Mouse (Mus musculus): ENCODE results near the gene Kif14.
A peak's percentile ranks its signal among the peaks of the same experiment; 100 is the strongest.

Gene Kif14

GRCm38 (mm10) chr1:136466143-136466811, at the start of gene Kif14:
Gene Kif14 (plus strand): TSS chr1:136466343.
- peak; percentile 90 to 93 for DNase-seq (ENCODE audit: low spot score in 2 of 2)

DNA sequence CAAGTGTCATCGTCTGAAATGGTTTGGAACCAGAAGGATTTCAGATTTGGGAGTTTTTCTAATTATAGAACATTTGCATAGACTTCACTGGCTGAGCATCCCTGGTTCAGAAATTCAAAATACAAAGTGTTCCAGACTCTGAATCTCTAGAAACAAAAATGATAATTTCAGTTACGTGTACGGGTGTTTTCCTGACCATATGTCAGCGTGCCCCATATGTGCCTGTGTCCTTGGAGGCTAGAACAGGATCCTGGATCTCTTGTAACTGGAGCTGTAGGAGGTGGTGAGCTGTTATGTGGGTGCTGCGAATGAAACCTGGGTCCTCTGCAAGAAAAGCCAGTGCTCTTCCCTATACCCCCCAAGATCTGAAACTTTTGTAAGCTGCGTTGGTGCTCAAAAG, 47.8 kb upstream of the Kif14 start:
- DNase-seq (ENCODE audit: low spot score in 2 of 2), result no peak

GRCm38 (mm10) chr1:136427166-136427969, 38.8 kb upstream of the Kif14 start:
- DNase-seq (ENCODE audit: low spot score in 2 of 2), result no peak

- no peak for DNase-seq (ENCODE audit: low spot score in 2 of 2)
Measured at GRCm38 (mm10) chr1:136428981-136429380, 37.2 kb upstream of the Kif14 start.

GRCm38 (mm10) chr1:136430126-136430818, 35.9 kb upstream of the Kif14 start:
- DNase-seq (ENCODE audit: low spot score in 2 of 2), result no peak

- no peak for DNase-seq (ENCODE audit: low spot score in 2 of 2)
Measured at GRCm38 (mm10) chr1:136440741-136441140, 25.4 kb upstream of the Kif14 start.

DNA sequence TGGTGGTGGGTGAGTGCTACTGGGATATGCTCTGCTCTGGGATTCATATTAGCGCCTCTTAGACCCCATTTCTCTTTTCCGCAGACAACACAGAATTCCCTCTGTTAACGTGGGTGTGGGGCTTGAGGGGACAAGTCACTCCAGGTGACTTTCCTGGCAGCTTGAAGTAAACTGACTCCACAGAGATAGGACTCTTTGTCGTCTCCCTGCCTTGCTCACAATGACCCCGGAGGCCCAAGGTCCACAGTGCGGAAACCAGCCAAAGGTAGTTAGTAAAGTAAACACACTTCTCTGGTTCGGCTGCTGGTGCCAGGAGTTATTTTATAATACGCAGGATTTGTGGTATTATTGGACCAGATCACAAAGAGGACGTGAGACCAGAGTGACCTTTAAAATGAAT, 23.3 kb upstream of the Kif14 start:
- DNase-seq (ENCODE audit: low spot score in 2 of 2), result no peak

DNA sequence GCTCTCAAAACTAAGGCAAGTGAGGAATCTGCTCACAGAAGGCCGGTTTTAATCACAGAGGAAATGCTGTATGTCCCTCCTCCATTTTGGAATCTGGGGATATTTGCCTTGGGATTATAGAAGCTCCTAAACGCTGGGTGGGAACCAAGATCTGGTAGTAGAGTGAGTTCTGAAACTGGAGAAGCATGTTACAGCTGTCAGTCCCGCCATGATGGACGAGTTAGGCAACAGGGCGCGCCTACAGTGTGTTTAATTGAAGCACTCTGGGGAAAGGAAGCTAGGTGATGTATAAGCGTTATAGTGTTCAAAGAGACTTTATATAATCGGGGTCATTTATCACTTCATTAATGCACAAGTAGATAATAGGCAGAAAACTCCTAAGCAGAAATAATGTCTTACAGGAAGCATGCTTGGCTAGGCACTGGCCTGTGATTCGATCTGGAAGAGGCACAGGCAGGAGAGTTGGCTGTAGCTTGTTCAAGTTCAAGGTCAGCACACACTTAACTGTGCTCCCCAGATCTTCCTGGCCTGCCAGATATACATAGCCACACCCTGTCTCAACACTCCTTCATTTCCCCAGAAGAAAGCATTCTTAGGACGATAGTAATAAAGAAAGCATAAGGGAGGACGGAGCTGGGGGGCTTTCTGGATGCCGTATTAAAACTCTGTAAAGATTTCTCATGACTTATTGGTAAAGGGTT, 21.4 kb upstream of the Kif14 start:
- no peak for DNase-seq (ENCODE audit: low spot score in 2 of 2)

GRCm38 (mm10) chr1:136446933-136447332, 19.2 kb upstream of the Kif14 start:
- no peak for DNase-seq (ENCODE audit: low spot score in 2 of 2)

GRCm38 (mm10) chr1:136447338-136447737, 18.8 kb upstream of the Kif14 start:
- no peak for DNase-seq (ENCODE audit: low spot score in 2 of 2)

- DNase-seq (ENCODE audit: low spot score in 2 of 2), result no peak
Measured at GRCm38 (mm10) chr1:136449541-136449940, 16.6 kb upstream of the Kif14 start.

- DNase-seq (ENCODE audit: low spot score in 2 of 2), result no peak
Measured at GRCm38 (mm10) chr1:136450206-136450605, 15.9 kb upstream of the Kif14 start.

DNA sequence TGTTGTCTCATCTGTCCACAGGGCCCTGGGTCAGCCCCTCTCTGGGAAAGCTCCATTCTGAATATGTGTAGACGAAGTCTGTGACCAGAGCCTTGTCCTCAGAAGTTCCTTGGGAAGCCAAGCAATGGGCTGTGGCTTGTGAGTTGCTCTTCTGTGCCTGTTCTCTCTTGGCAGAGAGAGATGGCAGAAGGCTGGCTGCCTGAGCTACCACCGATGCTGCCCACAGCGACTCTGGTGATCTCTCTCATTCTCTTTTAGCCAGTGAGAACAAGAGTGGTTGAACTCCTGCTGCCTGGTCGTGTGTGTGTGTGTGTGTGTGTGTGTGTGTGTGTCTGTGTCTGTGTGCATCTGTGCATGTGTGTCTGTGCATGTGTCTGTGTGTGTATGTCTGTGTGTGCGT, 13.7 kb upstream of the Kif14 start:
- DNase-seq (ENCODE audit: low spot score in 2 of 2), result no peak

GRCm38 (mm10) chr1:136455756-136456585, 10.2 kb upstream of the Kif14 start:
- DNase-seq (ENCODE audit: low spot score in 2 of 2), result no peak

DNA sequence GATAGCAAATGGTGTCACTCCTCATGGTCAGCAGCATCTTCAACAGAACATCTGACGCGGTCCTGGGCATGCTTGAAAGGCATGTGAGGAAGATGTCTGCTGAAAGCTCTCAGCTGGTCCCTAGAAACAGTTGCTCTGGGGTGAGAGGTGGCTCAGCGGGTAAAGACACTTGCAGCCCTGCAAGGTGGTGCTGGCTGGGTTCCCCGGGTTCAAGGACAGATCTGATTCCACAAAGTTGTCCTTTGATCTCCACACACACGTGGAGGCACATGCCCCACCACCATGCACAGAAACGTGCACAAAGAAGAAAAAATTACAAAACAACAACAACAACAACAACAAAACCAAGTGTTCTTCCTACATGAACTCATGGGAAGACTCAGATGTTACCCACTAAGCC, 9.4 kb upstream of the Kif14 start:
- no peak for DNase-seq (ENCODE audit: low spot score in 2 of 2)

GRCm38 (mm10) chr1:136457403-136457802, 8.7 kb upstream of the Kif14 start:
- DNase-seq (ENCODE audit: low spot score in 2 of 2), result no peak

GRCm38 (mm10) chr1:136458691-136459245, 7.4 kb upstream of the Kif14 start:
- DNase-seq (ENCODE audit: low spot score in 2 of 2), result peak; percentile 24 to 31

DNA sequence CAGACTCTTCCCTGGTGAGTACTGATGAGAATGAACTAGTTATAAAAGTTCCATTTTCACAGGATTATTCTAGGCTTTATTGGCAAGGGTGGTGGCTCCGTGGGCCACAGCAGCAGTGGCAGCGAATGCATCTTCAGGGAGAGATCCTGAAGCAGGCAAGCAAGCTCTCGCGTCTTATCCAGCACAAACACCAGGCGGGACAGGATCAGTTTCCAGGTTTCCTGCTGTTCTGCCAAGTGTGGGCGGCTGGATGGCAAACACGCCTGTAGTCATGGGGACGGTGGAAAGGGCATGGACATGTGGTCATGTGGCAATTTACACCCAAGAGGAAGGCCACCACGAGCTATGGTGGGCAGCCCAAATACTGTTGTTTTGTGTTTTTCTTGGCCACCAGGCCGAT, 3.7 kb upstream of the Kif14 start:
- no peak for DNase-seq (ENCODE audit: low spot score in 2 of 2)

DNA sequence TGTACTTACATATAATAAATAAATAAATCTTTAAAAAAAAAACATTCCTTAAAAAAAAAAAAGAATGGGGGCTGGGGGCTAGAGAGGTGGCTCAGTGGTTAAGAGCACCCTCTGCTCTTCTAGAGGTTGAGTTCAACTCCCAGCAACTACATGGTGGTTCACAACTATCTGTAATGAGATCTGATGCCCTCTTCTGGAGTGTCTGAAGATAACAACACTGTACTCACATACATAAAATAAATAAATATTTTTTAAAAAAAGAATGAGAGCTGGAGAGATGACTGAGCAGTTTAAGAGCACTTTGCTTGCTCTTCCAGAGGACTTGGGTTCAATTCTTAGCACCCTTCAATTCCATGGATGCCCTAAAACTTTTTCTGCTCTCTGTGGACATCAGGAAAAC, 975 bp upstream of the Kif14 start:
- no peak for DNase-seq (ENCODE audit: low spot score in 2 of 2)

DNA sequence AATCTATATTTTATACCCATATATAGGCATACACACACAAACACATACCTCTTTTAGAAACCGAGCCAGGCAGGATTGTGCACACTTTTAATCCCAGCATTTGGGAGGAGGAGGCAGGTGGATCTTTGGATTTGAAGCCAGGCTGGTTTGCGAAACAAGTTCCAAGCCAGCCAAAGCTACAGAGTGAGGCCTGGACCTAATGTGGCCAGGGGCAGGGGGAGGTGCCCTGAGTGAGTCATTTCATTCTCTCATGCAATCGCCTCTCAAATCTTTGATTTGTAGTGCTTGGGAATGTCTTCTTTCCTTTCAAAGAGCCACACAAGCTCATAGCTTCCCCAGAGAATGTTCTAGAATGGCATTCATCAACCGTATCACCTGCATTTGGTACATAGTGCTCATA, 3.3 kb downstream of the Kif14 start:
- DNase-seq (ENCODE audit: low spot score in 2 of 2), result no peak

DNA sequence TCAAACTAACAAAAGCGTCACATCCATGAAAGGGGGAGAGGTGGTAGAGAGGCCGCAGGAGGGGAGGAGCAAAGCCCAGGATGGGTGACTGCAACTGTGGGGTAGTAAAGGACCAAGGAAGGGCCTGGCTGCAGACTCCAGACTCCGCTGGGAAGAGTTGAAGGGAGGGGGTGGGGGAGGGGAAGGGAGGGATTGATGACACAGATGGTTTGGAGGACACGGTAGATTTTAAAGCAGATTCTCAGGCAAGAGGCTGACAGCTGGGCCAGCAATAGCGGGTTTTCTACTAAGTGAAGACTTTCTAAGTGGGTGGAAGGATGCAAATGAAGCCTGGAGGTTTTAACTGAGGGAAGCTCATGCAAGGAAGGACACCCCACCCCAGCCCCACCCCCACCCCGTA, 4.3 kb downstream of the Kif14 start:
- DNase-seq (ENCODE audit: low spot score in 2 of 2), result no peak
